Mouse (Mus musculus) induced T-regulatory cell, adult 2 months (primary cell): ENCODE results near the gene Aipl1.
A peak's percentile ranks its signal among the peaks of the same experiment; 100 is the strongest.

ENCODE experiments used
- DNase-seq: peaks from one replicate; pipeline ENCODE4 v3.0.0-alpha.2; 2012; ENCODE audit warnings: low read depth

The Aipl1 gene

DNA sequence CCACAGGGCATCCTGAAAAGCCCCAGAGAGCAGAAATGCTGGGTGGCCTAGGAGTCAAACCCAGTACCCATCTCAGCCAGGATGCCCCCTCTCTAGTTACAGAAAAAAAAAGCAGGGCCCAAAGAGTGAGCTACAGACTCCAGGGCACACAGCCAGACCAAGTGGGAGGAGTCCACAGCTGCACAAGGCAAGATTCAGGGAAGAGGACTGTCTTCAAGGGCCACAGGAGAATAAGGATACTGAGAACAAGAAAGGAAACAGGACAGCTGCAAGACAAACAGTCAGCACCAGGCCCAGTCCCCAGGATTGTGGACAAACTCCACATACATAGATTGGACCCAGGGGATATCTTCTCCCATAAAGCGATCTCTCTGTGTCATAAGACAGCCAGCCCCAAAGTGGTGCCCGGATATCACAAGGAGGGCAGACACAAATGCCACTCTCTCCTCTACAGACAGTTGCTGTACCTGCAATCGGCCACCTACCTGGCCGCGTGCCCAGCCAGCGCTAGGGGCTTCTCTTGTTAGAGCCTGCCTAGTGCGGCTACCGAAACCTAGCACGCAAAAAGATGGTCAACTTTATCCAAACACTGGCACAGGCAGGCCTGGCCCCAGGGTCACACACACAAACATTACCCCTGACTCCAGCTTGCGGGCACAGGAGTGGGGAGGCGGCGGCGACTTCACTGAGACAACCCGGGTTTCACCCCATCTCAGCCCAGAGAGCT, 13.0 kb upstream of the Aipl1 start:
- no peak for DNase-seq

DNA sequence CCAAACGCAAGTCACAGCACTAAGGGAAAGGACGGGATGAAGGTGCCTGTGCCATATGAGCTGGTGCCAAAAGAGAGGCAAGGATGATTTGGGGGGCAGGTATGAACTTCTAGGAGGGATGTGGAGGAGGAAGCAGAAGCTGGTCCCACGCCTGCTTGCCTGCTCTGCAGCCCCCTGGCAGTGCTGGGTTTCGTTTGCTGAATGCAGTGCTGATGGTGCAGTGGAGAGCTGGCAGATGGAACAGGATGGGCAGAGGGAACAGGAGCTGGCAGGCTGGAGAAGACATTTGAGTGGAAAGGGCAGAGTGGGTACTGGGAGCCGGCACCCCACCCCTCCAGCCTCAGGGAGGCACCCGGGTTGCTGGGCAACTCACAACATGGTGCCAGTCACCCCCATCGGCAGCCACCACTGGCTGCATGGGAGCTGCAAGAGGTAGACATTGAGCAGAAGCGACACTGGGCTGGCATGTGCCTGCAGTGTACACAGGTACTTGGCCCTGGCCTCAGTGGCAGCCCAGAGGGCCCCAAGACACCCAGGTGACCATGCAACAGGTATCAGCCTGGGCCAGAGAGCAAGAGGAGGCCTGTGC, 12.0 kb upstream of the Aipl1 start:
- DNase-seq = no peak

DNA sequence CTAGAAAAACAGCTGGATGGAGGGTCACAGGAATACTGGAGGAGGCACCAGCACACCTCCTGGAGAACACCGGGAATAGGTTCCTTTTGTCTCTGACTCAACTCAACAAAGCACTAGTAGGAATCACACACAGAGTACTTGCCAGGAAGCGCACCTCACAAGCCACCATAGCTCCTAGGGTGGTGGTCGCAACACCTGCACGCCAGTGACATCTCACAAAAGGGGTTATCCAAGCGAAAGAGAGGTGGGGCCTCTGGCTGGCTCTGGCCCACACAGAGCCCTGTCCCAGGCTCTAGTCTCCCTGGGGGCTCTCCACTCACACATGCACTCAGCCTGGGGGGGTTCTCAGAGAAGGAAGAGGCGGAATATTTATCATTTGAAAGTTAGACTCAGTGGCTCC, 11.4 kb upstream of the Aipl1 start:
- no peak for DNase-seq

DNA sequence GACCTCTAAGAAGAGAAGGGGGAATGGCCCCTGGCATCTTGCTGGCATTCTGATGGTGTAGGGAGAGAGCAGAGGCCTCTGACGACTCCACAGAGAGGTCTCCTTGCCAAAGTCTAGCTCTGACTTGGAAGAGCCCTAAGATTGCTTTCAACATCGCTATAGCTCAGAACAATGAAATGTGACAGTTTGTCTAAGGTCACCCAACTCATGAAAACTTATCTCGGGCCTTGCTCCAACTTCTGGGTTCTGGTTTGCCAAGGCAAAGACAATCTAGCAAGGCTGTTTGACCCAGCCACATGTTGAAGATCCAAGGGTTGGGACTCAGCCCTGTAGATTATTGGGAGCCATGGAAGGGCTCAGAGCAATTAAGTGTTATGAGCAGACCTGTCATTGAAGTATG, 6.9 kb upstream of the Aipl1 start:
- no peak for DNase-seq

DNA sequence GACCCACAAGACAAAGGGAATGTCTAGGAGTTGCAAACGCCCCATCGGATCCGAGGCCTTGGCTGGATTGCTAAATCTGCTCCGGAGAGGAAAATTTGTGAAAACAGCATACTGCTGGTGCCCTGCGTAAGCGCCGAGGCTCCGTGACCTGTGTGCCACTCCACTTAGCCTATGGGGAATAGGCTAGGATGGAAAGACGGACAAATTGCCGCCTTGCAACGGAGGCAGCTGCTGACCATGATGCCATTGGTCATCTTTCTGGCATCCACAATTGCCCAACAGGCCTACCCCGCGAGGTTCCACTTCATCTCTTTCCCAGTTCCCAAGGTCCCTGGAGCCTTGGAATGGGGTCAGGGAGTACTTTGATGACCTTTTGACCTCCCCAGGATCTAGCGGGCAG, 5.3 kb upstream of the Aipl1 start:
- DNase-seq = no peak

DNA sequence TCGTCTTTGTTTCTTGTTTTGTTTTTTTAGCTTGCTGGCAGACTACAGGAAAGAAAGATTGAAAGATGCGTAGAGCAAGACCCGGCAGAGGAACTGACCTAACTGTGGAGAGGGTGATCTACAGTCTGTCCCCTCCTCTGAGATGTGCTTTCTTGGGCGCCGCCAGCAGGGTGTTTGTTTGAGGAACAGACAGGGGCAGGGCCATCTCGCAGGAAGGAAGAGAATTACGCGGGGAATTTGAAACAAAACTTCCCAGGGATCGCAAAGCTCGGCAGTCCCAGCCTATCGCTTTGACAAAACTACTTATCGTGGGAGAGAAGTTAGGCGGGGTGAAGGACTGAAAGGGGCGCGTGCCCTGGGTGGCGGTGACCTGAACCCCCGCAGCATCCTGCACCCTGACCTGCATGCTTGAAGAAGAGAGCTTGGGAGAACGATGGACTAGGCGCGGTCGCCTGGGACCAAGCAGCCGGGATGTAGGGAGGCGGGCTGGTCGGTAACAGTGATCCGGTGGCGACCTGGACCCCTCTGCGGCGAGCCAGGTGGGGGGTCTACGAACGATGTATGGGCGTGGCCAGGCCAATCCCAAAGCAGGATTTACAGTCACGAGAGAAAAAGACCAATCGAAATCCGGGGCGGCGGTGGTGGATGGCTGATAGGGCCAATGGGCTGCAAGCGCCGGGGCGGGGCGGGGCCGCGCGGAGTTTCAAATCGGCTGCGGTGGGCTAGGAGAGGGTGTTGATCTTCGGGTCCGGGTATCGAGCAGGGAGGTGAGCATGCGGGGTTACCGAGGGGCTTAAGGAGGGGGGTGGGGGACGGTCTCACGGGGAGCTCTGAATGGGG, 4.7 kb upstream of the Aipl1 start, which contains the start of gene Pimreg:
Gene Pimreg, plus strand, starts transcription at position 265 of the 840 bp plus-strand sequence.
- DNase-seq = peak; percentile 91

DNA sequence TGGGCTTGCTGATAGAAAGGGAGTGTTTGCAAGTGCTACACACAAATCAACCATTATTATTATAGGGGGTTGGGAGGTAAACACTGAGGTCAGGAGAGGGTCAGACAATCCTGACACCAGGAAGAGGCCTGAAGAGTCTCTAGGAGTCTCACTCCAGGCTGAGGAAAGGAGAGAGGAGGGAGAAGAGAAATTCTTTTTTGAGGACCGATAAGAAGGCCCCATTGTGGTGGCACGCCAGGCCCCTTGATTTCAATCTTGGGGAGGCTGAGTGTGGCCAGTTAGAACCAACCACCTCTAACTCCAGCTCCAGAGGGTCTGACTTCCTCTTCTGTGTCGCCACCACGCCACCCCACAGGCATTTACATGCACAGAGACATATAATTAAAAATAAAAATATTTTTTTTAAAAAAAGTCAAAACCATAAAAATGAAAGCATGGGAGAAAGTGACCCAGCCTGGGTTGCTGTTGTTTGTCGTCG, 4.0 kb upstream of the Aipl1 start:
- no peak for DNase-seq

DNA sequence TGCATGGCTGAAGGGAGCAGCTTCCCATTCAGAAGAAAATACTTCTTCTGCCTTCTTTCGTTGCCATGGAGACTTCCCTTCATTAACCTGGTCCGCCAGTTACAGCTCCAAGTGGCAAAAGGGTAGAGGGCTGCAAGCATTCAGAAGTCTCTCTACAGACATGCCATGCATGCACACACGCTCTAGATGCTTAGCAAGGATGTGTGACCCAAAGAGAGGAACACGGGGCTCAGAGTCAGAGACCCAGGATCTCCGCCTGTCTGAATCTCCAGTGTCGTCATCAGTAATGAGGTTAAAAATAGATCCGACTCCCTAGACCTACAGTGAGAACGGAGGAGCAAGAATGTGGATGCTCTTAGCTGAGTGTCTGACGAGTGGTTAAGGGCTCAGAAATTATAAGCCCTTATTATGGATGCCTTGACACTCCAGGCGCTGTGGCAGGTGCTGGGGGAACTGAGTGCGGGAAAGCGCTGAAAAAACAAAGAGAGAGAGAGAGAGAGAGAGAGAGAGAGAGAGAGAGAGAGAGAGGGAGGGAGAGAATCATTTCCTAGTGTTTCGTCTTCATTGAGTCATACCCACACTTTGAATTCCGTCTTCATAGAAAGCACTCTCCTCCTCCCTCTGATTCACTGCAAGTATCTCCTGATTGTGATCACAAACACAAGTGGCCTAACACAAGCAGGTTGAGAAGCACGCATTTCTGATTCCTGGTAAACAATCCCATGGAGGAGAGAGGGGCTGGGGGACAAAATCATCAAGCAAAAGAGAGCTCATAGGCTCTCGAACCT, 2.5 kb upstream of the Aipl1 start:
- DNase-seq = no peak

DNA sequence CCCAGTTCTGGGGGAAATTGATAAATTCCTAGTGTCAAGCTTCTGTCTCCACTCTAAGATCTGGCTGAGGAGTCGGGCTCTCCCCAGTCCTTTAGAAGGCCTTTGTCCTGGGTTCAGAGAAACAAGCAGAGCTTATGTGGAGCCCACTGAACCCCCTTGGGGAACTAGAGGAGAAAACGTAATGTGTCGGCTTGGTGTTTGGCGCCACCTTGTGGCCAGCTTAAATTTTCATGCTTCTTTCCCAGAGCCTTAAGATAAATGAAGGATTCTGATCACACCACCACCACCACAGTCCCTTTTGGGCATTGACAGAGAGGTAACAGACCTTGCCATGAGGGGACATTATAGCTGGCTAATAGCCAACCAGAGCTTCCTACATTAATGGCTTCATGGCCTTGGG, 687 bp upstream of the Aipl1 start:
- peak; percentile 88 for DNase-seq

DNA sequence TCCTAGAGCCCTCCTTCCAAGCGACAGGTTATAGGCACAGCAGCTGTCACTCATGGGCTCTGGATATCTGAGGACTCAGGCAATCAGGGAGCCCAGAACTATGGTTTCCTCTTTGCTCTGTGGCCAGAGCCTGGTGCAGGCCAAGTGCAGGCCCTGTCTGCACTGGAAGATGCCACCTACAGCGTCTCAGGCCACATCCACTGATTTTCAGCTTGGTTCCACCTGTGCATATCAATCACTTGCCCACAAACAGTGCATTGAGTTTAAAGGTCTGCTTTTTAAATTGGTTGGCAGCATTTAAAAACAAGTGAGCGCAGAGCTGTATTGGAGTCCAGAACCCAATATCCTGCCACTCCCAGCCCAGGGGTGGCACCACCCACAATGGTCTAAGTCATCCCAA, 4.7 kb downstream of the Aipl1 start:
- no peak for DNase-seq

DNA sequence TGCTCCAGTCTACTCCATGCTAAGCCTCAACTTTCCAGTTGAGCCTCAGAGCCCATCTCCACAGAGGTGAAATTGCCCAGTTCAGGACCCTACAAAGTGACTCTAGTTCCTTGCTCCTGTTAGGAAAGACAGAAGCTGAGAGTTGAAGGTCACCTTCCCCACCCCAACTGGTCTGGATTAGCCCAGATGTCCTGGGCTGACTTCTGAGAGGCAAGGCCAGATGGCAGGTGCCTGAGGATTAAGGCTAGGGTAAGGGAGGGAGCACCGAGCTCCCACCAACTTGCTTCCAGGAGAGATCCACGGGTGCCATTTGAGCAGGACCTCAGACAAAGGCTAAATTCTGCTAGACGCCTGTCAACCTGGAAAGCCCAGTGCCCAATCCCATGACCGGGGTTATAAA, 5.2 kb downstream of the Aipl1 start:
- no peak for DNase-seq

DNA sequence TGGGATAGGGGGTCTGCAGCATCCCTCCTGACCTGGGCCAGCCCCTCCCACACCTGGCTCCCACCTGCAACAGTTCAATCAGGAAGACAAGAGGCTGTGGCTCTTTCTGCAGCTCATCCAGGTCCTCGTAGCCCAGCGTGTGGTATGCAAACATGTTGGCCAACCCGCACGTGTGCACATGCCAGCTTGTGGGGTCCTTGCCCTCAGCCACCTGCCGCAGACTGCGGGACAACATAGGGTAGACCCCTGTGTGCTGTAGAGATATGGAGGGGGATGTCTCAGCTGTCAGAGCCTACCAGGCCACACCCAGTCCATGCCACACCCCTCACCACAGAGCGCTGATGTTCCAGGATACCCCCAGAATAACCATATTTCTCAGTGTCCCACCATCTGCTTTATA, 6.0 kb downstream of the Aipl1 start:
- DNase-seq = no peak

DNA sequence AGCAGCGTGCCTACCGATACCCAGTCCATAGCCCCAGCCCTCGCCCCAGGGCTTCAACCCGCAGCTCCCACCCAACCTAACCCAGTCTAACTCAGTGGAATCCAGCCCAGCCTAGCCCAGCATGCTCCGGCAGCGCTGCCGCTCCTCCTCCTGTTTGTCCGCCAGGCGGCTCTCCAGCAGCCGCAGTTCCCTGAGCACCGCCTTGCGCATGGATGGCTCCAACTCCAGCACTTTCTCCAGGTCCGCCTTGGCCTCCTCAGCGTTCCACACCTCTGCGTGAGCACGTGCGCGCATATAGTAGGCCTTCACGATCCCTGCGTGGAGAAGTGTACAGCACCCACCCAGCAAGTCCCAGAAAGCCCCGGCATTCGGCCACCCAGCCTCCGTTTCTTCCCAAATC, 8.2 kb downstream of the Aipl1 start:
- no peak for DNase-seq

DNA sequence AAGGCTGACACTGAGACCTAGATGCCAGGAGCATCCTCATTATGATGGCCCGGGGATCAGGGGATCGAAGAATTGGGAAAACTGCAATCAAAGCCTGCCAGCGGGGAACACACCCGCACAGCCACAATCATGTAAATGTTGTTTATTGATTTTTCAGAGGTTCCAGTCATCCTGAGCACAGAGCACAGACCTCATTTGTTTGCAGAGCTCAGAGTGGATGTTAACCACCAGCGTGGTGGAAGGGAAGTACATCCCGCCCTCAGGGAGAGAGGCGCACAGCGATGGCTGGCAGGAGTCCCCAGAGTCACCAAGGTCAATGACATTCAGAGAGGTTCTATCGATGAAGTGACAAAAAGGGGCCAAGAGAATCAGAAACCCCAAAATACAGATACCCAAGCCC, 9.5 kb downstream of the Aipl1 start:
- no peak for DNase-seq

DNA sequence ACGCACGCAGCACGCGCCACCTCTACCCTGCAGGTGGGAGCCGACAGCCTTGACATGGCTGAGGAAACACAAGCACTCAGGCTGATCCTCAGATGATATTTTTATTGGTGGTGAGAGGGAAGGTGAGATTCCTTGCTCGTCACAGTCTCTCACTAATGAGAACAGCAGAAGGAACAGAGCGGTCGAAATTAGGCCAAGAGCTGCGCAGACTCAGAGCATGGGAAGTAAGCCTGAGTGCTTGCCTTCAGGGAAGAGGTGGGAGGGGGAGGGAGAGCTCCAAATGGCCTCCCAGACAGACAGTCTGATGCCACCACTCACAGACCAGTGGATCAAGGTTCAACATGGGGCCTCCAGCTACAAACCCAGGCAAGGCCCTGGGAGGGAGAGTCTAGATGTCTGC, 10.8 kb downstream of the Aipl1 start:
- DNase-seq = no peak

DNA sequence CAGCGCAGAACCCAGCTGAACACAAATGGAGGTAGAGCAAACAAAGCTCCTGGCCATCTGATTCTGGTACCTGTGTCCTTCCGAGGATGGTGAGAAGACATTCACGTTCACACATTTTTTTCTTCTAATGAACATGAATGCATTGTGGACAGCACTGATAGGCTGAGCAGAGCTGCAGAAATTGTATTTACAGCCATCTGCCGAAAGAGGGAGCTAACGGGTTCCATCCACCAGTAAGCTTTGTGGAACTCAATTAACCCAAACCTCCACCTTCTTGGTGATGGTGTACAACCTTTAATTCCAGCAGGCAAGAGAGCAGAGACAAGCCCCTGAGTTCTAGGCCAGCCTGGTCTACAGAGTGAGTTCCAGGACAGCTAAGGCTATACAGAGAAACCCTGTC, 11.5 kb downstream of the Aipl1 start:
- DNase-seq = peak; percentile 76

DNA sequence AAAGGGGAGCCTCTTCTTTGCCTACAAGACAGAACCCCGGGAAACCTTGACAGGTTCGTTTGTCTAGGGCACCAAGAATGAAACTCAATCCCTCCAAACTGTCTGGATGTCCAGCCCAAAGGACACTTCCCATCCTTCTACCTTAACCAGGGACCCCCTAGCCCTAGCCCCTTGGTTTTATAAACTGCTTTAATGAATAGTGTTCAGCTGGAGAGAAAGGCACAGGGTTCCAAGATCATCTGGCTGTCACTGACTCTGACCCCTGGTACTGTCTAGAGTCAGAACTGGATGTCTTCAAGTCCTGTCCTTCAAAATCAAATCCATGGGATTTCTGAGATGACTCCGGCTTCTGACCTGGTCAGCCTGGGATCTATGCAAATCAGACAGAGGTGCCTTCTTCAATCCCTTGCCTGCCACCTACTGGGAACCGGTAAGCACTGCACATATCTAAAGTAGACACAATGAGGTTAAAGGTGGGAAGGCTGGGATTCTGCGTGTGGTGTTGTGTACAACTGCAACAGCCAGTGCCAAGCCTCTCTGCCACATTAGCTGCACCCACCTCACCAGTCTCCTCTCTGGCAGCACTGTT, 13.0 kb downstream of the Aipl1 start:
- DNase-seq = peak; percentile 84

DNA sequence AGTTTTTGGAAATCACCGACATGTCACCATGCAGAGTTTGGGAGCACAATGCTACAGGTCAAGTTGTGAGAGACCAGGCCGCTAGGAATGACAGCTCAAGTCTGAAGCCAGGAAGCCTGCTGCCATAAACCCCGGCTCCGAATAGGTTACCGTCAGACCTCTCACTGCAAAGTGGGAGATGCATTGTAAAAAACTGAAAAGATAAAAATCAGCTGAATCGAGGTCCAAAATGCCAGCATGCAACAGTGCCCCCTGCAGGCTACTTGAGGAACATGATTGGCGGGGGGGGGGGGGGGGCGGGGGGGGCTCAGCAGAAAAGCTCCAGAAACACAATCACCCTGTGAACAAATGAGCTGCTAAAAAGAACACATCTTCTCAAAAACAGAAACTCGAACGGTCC, 13.7 kb downstream of the Aipl1 start:
- DNase-seq = peak; percentile 70

DNA sequence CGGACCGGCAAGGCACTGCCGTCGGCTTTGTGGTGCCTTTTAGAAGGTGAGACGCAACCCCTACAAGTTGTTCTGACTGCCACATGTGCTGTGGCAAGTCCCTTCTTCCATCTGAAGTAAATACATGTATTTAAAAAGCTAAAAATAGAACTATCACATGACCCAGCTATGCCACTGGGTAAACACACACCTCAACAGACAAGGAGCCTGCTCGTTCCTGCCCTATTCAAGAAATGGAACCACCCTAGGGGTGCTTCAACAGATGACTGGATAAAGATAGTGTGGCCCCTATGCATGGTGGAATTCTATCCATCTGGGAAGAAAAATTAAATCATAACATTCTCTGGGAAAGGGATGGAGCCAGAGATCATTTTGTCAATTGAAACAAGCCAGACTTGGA, 14.5 kb downstream of the Aipl1 start:
- DNase-seq = no peak

DNA sequence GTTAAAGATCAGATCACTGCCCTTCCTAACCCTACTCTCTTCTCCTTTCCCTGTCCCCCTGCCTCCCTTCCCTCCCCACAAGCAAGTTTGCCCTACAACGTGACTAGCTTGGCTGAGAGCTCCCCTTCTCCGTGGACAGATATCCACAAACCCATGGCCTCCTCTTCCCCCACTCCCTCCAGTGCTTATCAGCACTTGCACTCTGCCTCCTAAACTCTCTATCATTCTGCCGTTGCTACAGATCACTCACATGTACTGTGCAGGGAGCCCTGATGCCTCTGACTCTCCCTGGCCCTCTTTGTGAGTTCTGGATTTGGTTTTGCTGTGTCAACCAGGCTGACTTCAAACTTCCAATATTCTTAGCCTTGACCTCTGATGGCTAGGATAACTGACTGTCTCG, 16.3 kb downstream of the Aipl1 start:
- no peak for DNase-seq

DNA sequence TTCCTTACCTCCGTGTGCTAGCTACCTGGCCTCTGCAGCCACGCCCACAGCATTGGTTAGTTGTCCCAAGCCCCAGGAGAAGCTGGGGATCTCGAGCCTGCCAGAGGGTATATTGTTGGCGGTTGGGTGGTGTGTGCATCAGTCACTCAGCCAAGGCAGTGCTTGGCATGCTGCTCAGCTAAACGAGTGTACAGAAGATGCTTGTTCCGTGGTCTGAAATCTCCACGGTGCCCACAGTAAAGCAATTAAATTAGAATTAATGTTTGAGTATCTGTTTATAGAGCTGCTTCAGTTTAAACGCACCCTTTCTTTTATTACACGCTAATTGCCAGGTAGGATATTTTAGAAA, 20.1 kb downstream of the Aipl1 start:
- no peak for DNase-seq
